Mouse (Mus musculus): ENCODE data around the gene Thsd7a.

GRCm38 (mm10) chr6:12488882-12489281, 260.3 kb downstream of the Thsd7a start:
- no peak for TF ChIP-seq CTCF (IDR thresholded peaks at IDR 0.05; ENCODE audit: borderline replicate concordance, control insufficient read depth, extremely low read depth, insufficient read depth, low read length, poor library complexity)
- TF ChIP-seq POLR2A (IDR thresholded peaks at IDR 0.05; ENCODE audit: control insufficient read depth, extremely low read depth, insufficient read depth, low read length, poor library complexity) = no peak

Data from thymus, adult 2 months (tissue).